Mouse (Mus musculus) forebrain, embryonic 13.5 days (tissue): ENCODE results near the gene Spag8. TPM values are rescaled to one million over a fixed set of nuclear protein-coding genes. Genes with fewer than 3 reads are reported as not detected.

Experiments used
- ATAC-seq: fragments of 200-750 bp; cut with Nextera tagmentation; 2 replicates; pipeline ENCODE4 v1.8.0; 2017
- H3K27ac ChIP-seq: fragments of 300-500 bp; sonication (generic); 2 replicates; pipeline ENCODE4 v1.5.1; 2015; ENCODE audit warnings: inconsistent platforms, mild to moderate bottlenecking, moderate library complexity
- H3K27me3 ChIP-seq: fragments of 300-500 bp; sonication (generic); 2 replicates; pipeline ENCODE4 v1.6.1; 2015; ENCODE audit warnings: mild to moderate bottlenecking, inconsistent platforms
- H3K36me3 ChIP-seq: fragments of 300-500 bp; sonication (generic); 2 replicates; pipeline ENCODE4 v1.6.1; 2015; ENCODE audit warnings: mild to moderate bottlenecking, inconsistent platforms; ENCODE audit not compliant: poor library complexity, severe bottlenecking
- H3K4me1 ChIP-seq: fragments of 300-500 bp; sonication (generic); 2 replicates; pipeline ENCODE4 v1.6.1; 2015; ENCODE audit warnings: inconsistent platforms
- H3K4me2 ChIP-seq: fragments of 300-500 bp; sonication (generic); 2 replicates; pipeline ENCODE4 v1.6.1; 2015; ENCODE audit warnings: inconsistent platforms, mild to moderate bottlenecking, moderate library complexity
- H3K4me3 ChIP-seq: fragments of 300-500 bp; sonication (generic); 2 replicates; pipeline ENCODE4 v1.5.1; 2015; ENCODE audit warnings: mild to moderate bottlenecking, inconsistent platforms
- H3K9ac ChIP-seq: fragments of 300-500 bp; sonication (generic); 2 replicates; pipeline ENCODE4 v1.6.1; 2015; ENCODE audit warnings: mild to moderate bottlenecking, inconsistent platforms
- H3K9me3 ChIP-seq: fragments of 300-500 bp; sonication (generic); replicated peaks from 2 replicates; pipeline ENCODE4 v1.6.1; 2016; ENCODE audit warnings: inconsistent platforms
- WGBS: fragments of 180-500 bp; shearing (Covaris S2); methylation state at CpG from one replicate; pipeline ENCODE4 v1.1.7; 2015; 5-methylcytosine and 5-hydroxymethylcytosine counted together
- polyA plus RNA-seq: library from polyadenylated mRNA; unstranded; fragments of >200 nt; fragmentation: Nextera tagmentation; extraction: Ambion mirVana; gene quantifications from 2 replicates; pipeline ENCODE4 v1.2.1, GENCODE M21; 2015

The Spag8 gene
- polyA plus RNA-seq, 1 experiment from 2014 or later = 3.9 TPM

GRCm38 (mm10) chr4:43674974-43675373, 21.6 kb upstream of the Spag8 start:
- Histone ChIP-seq H3K4me2 (no peak overlapping the region), H3K4me1 (peaks cover 27% of the 10 kb centered on the region), H3K9me3 (no peaks in the 10 kb centered on the region), H3K9ac (no peak overlapping the region), H3K4me3 (no peak overlapping the region), H3K27me3 (no peaks in the 10 kb centered on the region), H3K27ac (no peak overlapping the region), H3K36me3 (peaks cover 62% of the 10 kb centered on the region)
- 79% methylated on average over 5 of the region's 5 CpGs for WGBS
- ATAC-seq = no peak

- no peak overlapping the region for H3K9ac ChIP-seq
- WGBS = 83% methylated on average over 8 of the region's 8 CpGs
- H3K9me3 ChIP-seq = no peaks in the 10 kb centered on the region
- no peak for ATAC-seq
- H3K36me3 ChIP-seq = peaks cover 49% of the 10 kb centered on the region
- H3K4me2 ChIP-seq = no peak overlapping the region
- no peak overlapping the region for H3K27ac ChIP-seq
- peaks cover 33% of the 10 kb centered on the region for H3K4me1 ChIP-seq
- H3K27me3 ChIP-seq = no peaks in the 10 kb centered on the region
- no peak overlapping the region for H3K4me3 ChIP-seq
Measured at GRCm38 (mm10) chr4:43673703-43674102, 20.3 kb upstream of the Spag8 start.

- H3K27ac ChIP-seq = no peak overlapping the region
- peak overlapping the region; percentile 94 for H3K4me2 ChIP-seq
- 0 out of 2 replicates have a peak, but pooled peaks have one; percentile 14 for ATAC-seq
- H3K27me3 ChIP-seq = no peaks in the 10 kb centered on the region
- H3K36me3 ChIP-seq = peaks cover 33% of the 10 kb centered on the region
- H3K4me3 ChIP-seq = no peak overlapping the region
- no peaks in the 10 kb centered on the region for H3K9me3 ChIP-seq
- peaks cover 37% of the 10 kb centered on the region for H3K4me1 ChIP-seq
- WGBS = 3% methylated on average over 2 of the region's 2 CpGs
- 0 out of 2 replicates have a peak overlapping the region, but pooled peaks have one; percentile 37 for H3K9ac ChIP-seq
Measured at GRCm38 (mm10) chr4:43672070-43672469, 18.7 kb upstream of the Spag8 start.

GRCm38 (mm10) chr4:43669428-43669794, 16.0 kb upstream of the Spag8 start:
- H3K36me3 ChIP-seq = peaks cover 6% of the 10 kb centered on the region
- H3K4me2 ChIP-seq = peak overlapping the region; percentile 94
- WGBS = under 1% methylated on average over 19 of the region's 25 CpGs
- H3K27ac ChIP-seq = peak overlapping the region; percentile 21; the same call in 1 of the 2 replicates
- ATAC-seq = peak; percentile 70
- peak overlapping the region; percentile 88 for H3K9ac ChIP-seq
- peak overlapping the region; percentile 80 for H3K4me3 ChIP-seq
- H3K27me3 ChIP-seq = peaks cover 12% of the 10 kb centered on the region
- peaks cover 37% of the 10 kb centered on the region for H3K4me1 ChIP-seq
- no peaks in the 10 kb centered on the region for H3K9me3 ChIP-seq

- under 1% methylated on average over 35 of the region's 41 CpGs for WGBS
- Histone ChIP-seq H3K9me3 (no peaks in the 10 kb centered on the region), H3K4me1 (peaks cover 37% of the 10 kb centered on the region), H3K4me3 (peak within 1 kb of the TSS; percentile 80), H3K4me2 (peak within 1 kb of the TSS; percentile 94), H3K36me3 (peaks cover 1% of the 10 kb centered on the region; the same call in 1 of the 2 replicates), H3K27ac (peak within 1 kb of the TSS; percentile 21; the same call in 1 of the 2 replicates), H3K27me3 (peaks cover 14% of the 10 kb centered on the region), H3K9ac (peak within 1 kb of the TSS; percentile 88)
- ATAC-seq = peak; percentile 97
Measured at GRCm38 (mm10) chr4:43668782-43669427, 15.5 kb upstream of the Spag8 start, which contains the start of the genes Tmem8b and Fam221b. Gene Tmem8b (plus strand): TSS chr4:43668971. Gene Fam221b (minus strand): TSS chr4:43669145.

GRCm38 (mm10) chr4:43666412-43666811, 13.0 kb upstream of the Spag8 start:
- Histone ChIP-seq H3K27ac (no peak overlapping the region), H3K9me3 (no peaks in the 10 kb centered on the region), H3K4me1 (peaks cover 24% of the 10 kb centered on the region), H3K36me3 (no peaks in the 10 kb centered on the region), H3K27me3 (peaks cover 36% of the 10 kb centered on the region), H3K4me2 (no peak overlapping the region), H3K4me3 (no peak overlapping the region), H3K9ac (no peak overlapping the region)
- no peak for ATAC-seq
- 34% methylated on average over 4 of the region's 4 CpGs for WGBS

- no peak overlapping the region for H3K27ac ChIP-seq
- H3K9ac ChIP-seq = no peak overlapping the region
- H3K4me3 ChIP-seq = peak overlapping the region; percentile 71
- H3K9me3 ChIP-seq = no peaks in the 10 kb centered on the region
- no peak for ATAC-seq
- H3K4me2 ChIP-seq = peak overlapping the region; percentile 81
- H3K4me1 ChIP-seq = peaks cover 16% of the 10 kb centered on the region
- WGBS = 61% methylated on average over 4 of the region's 4 CpGs
- peaks cover 7% of the 10 kb centered on the region for H3K27me3 ChIP-seq
- H3K36me3 ChIP-seq = no peaks in the 10 kb centered on the region
Measured at GRCm38 (mm10) chr4:43657146-43657545, 3.8 kb upstream of the Spag8 start.

- under 1% methylated on average over 34 of the region's 34 CpGs for WGBS
- H3K4me2 ChIP-seq = peak within 1 kb of the TSS; percentile 81
- ATAC-seq = peak; percentile 98
- peaks cover 16% of the 10 kb centered on the region for H3K4me1 ChIP-seq
- H3K36me3 ChIP-seq = 0 out of 2 replicates have a peak, but pooled peaks cover 4% of the 10 kb centered on the region
- H3K27me3 ChIP-seq = peaks cover 1% of the 10 kb centered on the region; the same call in 1 of the 2 replicates
- H3K27ac ChIP-seq = peak within 1 kb of the TSS; percentile 88
- no peaks in the 10 kb centered on the region for H3K9me3 ChIP-seq
- H3K4me3 ChIP-seq = peak within 1 kb of the TSS; percentile 71
- peak within 1 kb of the TSS; percentile 88 for H3K9ac ChIP-seq
Measured at GRCm38 (mm10) chr4:43656339-43657109, 3.1 kb upstream of the Spag8 start, which contains the start of gene Hint2. Gene Hint2 (minus strand): TSS chr4:43656466.

- H3K9me3 ChIP-seq = no peaks in the 10 kb centered on the region
- peaks cover 16% of the 10 kb centered on the region for H3K4me1 ChIP-seq
- 5% methylated on average over 34 of the region's 34 CpGs for WGBS
- peak overlapping the region; percentile 88 for H3K27ac ChIP-seq
- 0 out of 2 replicates have a peak, but pooled peaks cover 4% of the 10 kb centered on the region for H3K36me3 ChIP-seq
- peak overlapping the region; percentile 71 for H3K4me3 ChIP-seq
- no peaks in the 10 kb centered on the region for H3K27me3 ChIP-seq
- H3K4me2 ChIP-seq = peak overlapping the region; percentile 81
- peak overlapping the region; percentile 88 for H3K9ac ChIP-seq
- ATAC-seq = peak; percentile 59; the same call in 1 of the 2 replicates
Measured at GRCm38 (mm10) chr4:43655656-43656338, 2.4 kb upstream of the Spag8 start.

GRCm38 (mm10) chr4:43652726-43653125, 668 bp downstream of the Spag8 start:
- 0 out of 2 replicates have a peak overlapping the region, but pooled peaks have one; percentile 23 for H3K9ac ChIP-seq

GRCm38 (mm10) chr4:43649783-43650182, 3.6 kb downstream of the Spag8 start:
- Histone ChIP-seq H3K9ac (no peak overlapping the region), H3K4me3 (no peak overlapping the region), H3K27ac (no peak overlapping the region), H3K27me3 (no peaks in the 10 kb centered on the region), H3K4me2 (no peak overlapping the region), H3K9me3 (0 out of 2 replicates have a peak, but pooled peaks cover 8% of the 10 kb centered on the region), H3K36me3 (peaks cover 19% of the 10 kb centered on the region), H3K4me1 (peaks cover 10% of the 10 kb centered on the region; the same call in 1 of the 2 replicates)
- ATAC-seq = no peak
- WGBS = 99% methylated on average over 3 of the region's 3 CpGs

More at GRCm38 (mm10) chr4:43652726-43653125, 668 bp downstream of the Spag8 start:
- Histone ChIP-seq H3K4me1 (peaks cover 16% of the 10 kb centered on the region), H3K4me3 (peak overlapping the region; percentile 29), H3K27me3 (no peaks in the 10 kb centered on the region), H3K9me3 (0 out of 2 replicates have a peak, but pooled peaks cover 8% of the 10 kb centered on the region), H3K27ac (no peak overlapping the region), H3K36me3 (peaks cover 16% of the 10 kb centered on the region), H3K4me2 (peak overlapping the region; percentile 49)
- ATAC-seq = no peak
- 91% methylated on average over 4 of the region's 4 CpGs for WGBS
